Mouse (Mus musculus) heart, adult 2 months (tissue): ENCODE data around the gene 2410015M20Rik. TPM values are rescaled to one million over a fixed set of nuclear protein-coding genes. Genes with fewer than 3 reads are reported as not detected.
"Not testable (repeated sequence)": the region's sequence is repeated elsewhere in the genome, so short reads cannot be mapped to it uniquely, and the experiment has no call there.

Experiments
- DNase-seq, 2 experiments: peaks; one replicate each; pipeline ENCODE4 v3.0.0; 2021
- H3K27ac ChIP-seq: fragments of 200-600 bp; 2 replicates; pipeline ENCODE4 v1.8.1; 2022
- H3K27me3 ChIP-seq: fragments of 200-500 bp; 2 replicates; pipeline ENCODE4 v1.6.1; 2012; ENCODE audit warnings: mild to moderate bottlenecking, low read length, inconsistent platforms, mixed read lengths; ENCODE audit not compliant: control insufficient read depth, insufficient read depth
- H3K36me3 ChIP-seq: fragments of 200-500 bp; 2 replicates; pipeline ENCODE4 v1.6.1; 2012; ENCODE audit warnings: low read length, inconsistent platforms; ENCODE audit not compliant: control insufficient read depth, insufficient read depth
- H3K4me1 ChIP-seq: fragments of 200-500 bp; 2 replicates; pipeline ENCODE4 v1.6.1; 2011; ENCODE audit warnings: low read length; ENCODE audit not compliant: control insufficient read depth, insufficient read depth
- H3K4me3 ChIP-seq: fragments of 200-600 bp; 2 replicates; pipeline ENCODE4 v1.8.1; 2022
- H3K79me2 ChIP-seq: fragments of 200-500 bp; replicated peaks from 2 replicates; pipeline ENCODE4 v1.6.1; 2012; ENCODE audit warnings: mild to moderate bottlenecking, inconsistent platforms, low read length, moderate library complexity, mixed read lengths; ENCODE audit not compliant: control insufficient read depth, insufficient read depth
- H3K9ac ChIP-seq: fragments of 200-500 bp; 2 replicates; pipeline ENCODE4 v1.6.1; 2012; ENCODE audit warnings: low read depth, mild to moderate bottlenecking, control low read depth, inconsistent platforms, low read length, mixed read lengths
- CTCF ChIP-seq: fragments of 200-600 bp; IDR thresholded peaks from 2 replicates; pipeline ENCODE4 v1.8.1; 2022; ENCODE audit warnings: antibody characterized with exemption, mild to moderate bottlenecking, moderate library complexity
- EP300 ChIP-seq: fragments of 200-500 bp; IDR thresholded peaks from 2 replicates; pipeline ENCODE4 v1.6.1; 2011; ENCODE audit warnings: low read depth, low read length, control low read depth; ENCODE audit not compliant: insufficient read depth
- POLR2A ChIP-seq: fragments of 200-500 bp; IDR thresholded peaks from 2 replicates; pipeline ENCODE4 v1.6.1; 2011; ENCODE audit warnings: mild to moderate bottlenecking, low read depth, low read length, control low read depth; ENCODE audit not compliant: insufficient read depth
- WGBS: fragments of 180-500 bp; shearing (Covaris S2); methylation state at CpG from one replicate; pipeline ENCODE4 v1.1.7; 2018; 5-methylcytosine and 5-hydroxymethylcytosine counted together
- intact Hi-C: fragments of 180-260 bp; cut with DNase I; formaldehyde crosslinking; loops from one replicate; pipeline ENCODE4 v1.15.1; 2025
- polyA plus RNA-seq: library from polyadenylated mRNA; depleted of rRNA; stranded (reverse); fragments of >200 nt; gene quantifications from 2 replicates; pipeline ENCODE4 v1.2.3, GENCODE M21; 2012
- total RNA-seq, 2 experiments: library from RNA; stranded (reverse); gene quantifications; 2 replicates each; pipeline ENCODE4 v1.2.3; 2021

The 2410015M20Rik gene
- total and polyA plus RNA-seq, 3 experiments = 291 to 381 (median 329) TPM

- Histone ChIP-seq H3K9ac (no peak overlapping the region), H3K79me2 (no peaks in the 10 kb centered on the region), H3K4me1 (peaks cover 5% of the 10 kb centered on the region), H3K4me3 (no peak overlapping the region), H3K27me3 (no peaks in the 10 kb centered on the region), H3K36me3 (no peaks in the 10 kb centered on the region), H3K27ac (no peak overlapping the region)
- intact Hi-C loops = loop anchor here (10.0 kb wide), 2 partner anchors 389 to 581 kb away; partner anchors contain the start of genes Pspn and Sh3gl1
- no peak for DNase-seq
- 85% methylated on average over 4 of the region's 4 CpGs for WGBS
- TF ChIP-seq CTCF (no peak), POLR2A (no peak), EP300 (no peak)
These were observed 6.2 kb upstream of the 2410015M20Rik start for GRCm38 (mm10) chr17:56615792-56616191.

DNA sequence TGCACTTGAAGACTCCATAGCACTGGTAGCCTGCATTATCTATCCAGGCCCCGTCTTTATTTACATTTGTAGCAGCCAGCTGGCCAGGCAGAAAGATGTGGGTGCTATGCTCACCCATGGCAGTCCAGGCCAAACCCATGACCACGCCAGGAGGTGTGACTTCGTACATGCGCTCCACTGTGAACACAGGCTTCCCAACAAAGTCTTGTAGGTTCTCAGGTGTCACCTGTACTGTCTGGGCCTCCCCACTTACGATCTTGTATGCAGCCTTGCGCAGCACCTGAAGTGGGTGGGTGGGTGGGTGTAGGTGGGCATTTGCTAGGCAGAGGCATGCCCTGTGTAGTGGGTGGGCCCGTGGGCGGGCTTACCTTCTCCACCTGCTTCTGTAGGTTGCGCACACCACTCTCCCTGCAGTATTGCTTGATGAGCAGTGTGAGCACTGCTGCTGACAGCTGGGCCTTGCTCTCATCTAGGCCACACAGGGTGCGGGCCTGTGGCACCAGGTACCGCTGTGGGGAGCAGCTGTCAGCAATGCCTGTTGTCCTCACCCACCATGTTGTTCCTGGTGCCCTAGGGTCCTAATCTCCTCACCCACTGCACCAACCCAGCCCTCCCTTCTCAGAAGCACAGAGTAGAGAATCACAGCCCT, 5.7 kb upstream of the 2410015M20Rik start:
- Histone ChIP-seq H3K27me3 (no peaks in the 10 kb centered on the region), H3K4me1 (peaks cover 6% of the 10 kb centered on the region), H3K4me3 (no peak overlapping the region), H3K36me3 (no peaks in the 10 kb centered on the region), H3K79me2 (no peaks in the 10 kb centered on the region), H3K27ac (no peak overlapping the region), H3K9ac (no peak overlapping the region)
- no peak for DNase-seq
- 82% methylated on average over 11 of the region's 11 CpGs for WGBS
- intact Hi-C loops = loop anchor here (10.0 kb wide), 2 partner anchors 390 to 580 kb away; partner anchors contain the start of genes Pspn and Sh3gl1
- TF ChIP-seq EP300 (no peak), CTCF (no peak), POLR2A (no peak)

DNA sequence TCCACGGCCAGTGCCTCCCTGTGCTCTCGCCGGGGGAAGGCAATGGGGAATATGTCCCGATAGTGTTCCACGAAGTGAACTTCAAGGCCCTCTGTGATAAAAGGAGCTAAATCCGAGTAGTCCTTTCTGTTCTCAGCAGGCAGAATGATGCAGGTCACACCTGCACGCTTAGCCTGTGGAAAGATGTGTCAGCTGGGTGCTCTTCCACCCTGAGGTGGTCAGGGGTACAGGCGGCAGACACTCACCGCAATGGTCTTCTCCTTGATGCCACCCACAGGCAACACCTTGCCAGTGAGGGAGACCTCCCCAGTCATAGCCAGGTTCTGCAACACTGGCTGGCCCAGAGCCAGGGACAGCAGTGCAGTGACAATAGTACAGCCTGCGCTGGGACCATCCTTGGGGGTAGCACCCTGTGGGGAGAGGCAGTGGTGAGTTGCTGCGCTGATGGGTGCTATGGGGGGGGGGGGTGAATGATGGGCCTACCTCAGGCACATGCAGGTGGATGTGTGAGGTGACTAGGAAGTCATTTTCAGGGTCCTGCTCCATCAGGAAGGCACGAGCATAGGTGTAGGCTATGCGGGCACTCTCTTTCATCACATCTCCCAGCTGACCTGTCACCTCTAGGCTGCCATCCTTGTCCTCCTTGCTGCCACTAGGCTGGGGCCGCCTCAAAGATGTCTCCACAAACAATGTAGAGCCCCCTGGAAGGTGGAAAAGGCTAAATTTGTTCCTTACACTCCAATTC, 5.0 kb upstream of the 2410015M20Rik start:
- WGBS = 26% methylated on average over 14 of the region's 14 CpGs
- H3K9ac ChIP-seq = peak overlapping the region; percentile 87
- H3K4me1 ChIP-seq = peaks cover 9% of the 10 kb centered on the region
- TF ChIP-seq POLR2A = no peak
- TF ChIP-seq EP300 = no peak
- no peak for TF ChIP-seq CTCF
- H3K27ac ChIP-seq = no peak overlapping the region
- no peaks in the 10 kb centered on the region for H3K27me3 ChIP-seq
- intact Hi-C loops = loop anchor here (5.0 to 10.0 kb wide), 4 partner anchors 103 to 902 kb away; partner anchors contain the start of genes Ndufa11, Pot1b, Pspn and Sh3gl1
- H3K79me2 ChIP-seq = no peaks in the 10 kb centered on the region
- H3K36me3 ChIP-seq = no peaks in the 10 kb centered on the region
- DNase-seq = peak in 1 of 2 experiments; percentile 31
- H3K4me3 ChIP-seq = peak overlapping the region; percentile 88

DNA sequence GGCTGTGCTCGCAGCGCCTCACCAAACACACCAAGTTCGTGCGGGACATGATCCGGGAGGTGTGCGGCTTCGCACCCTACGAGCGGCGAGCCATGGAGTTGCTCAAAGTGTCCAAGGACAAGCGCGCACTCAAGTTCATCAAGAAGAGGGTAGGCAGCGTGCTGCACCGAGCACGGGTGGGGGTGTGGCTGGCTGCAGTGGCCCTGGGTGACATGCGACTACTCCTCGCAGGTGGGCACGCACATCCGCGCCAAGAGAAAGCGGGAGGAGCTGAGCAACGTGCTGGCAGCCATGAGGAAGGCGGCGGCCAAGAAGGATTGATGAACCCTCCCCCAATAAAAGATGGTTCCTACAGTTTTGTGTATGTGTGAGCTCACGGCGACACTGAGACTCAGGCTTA, 4.3 kb upstream of the 2410015M20Rik start:
- not testable (repeated sequence) for H3K27me3 ChIP-seq, H3K4me1 ChIP-seq, H3K36me3 ChIP-seq, H3K79me2 ChIP-seq
- peak overlapping the region; percentile 84 for H3K27ac ChIP-seq
- peak in 1 of 2 experiments; percentile 40 for DNase-seq
- H3K9ac ChIP-seq = peak overlapping the region; percentile 87
- under 1% methylated on average over 26 of the region's 26 CpGs for WGBS
- intact Hi-C loops = loop anchor here (1.0 to 10.0 kb wide), 5 partner anchors 54 to 902 kb away; partner anchors contain the start of genes Ndufa11, Pot1b, Pspn and Sh3gl1
- H3K4me3 ChIP-seq = peak overlapping the region; percentile 88

GRCm38 (mm10) chr17:56613236-56613844, 3.8 kb upstream of the 2410015M20Rik start, which contains the start of gene Rpl36:
Rpl36 (plus strand) TSS chr17:56613416.
- Histone ChIP-seq H3K27ac (peak within 1 kb of the TSS; percentile 84), H3K36me3 (no peaks in the 10 kb centered on the region), H3K27me3 (no peaks in the 10 kb centered on the region), H3K79me2 (no peaks in the 10 kb centered on the region), H3K4me3 (peak within 1 kb of the TSS; percentile 88), H3K4me1 (peaks cover 11% of the 10 kb centered on the region), H3K9ac (peak within 1 kb of the TSS; percentile 87)
- peak; percentile 94 to 97 for DNase-seq
- TF ChIP-seq POLR2A (peak; percentile 91), CTCF (no peak; the same call in 1 of the 2 replicates), EP300 (peak; percentile 74; the same call in 1 of the 2 replicates)
- intact Hi-C loops = loop anchor here (1.0 to 10.0 kb wide), 5 partner anchors 55 to 901 kb away; partner anchors contain the start of genes Ndufa11, Pot1b, Pspn and Sh3gl1
- under 1% methylated on average over 52 of the region's 52 CpGs for whole genome bisulfite sequencing

DNA sequence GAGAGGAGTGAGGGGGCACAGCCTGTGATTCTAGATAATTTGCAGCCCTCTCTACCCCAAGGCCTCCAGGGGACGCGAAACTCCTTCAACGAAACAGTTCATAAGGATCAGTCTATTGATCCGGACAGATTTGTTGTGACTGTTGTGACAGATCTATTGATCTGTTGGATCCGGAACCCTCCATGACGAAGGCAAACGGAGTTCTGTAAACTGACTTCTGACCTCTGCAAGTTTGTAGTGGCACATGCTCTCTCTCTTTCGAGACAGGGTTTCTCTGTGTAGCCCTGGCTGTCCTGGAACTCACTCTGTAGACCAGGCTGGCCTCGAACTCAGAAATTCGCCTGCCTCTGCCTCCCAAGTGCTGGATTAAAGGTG, 3.0 kb upstream of the 2410015M20Rik start:
- H3K79me2 ChIP-seq, DNase-seq, H3K4me3 ChIP-seq, H3K27ac ChIP-seq, H3K27me3 ChIP-seq, H3K36me3 ChIP-seq, H3K9ac ChIP-seq: not testable (repeated sequence)
- H3K4me1 ChIP-seq = peaks cover 11% of the 10 kb centered on the region
- intact Hi-C loops = loop anchor here (5.0 to 10.0 kb wide), 4 partner anchors 105 to 900 kb away; partner anchors contain the start of genes Ndufa11, Pot1b, Pspn and Sh3gl1
- 79% methylated on average over 10 of the region's 10 CpGs for WGBS
